Mouse (Mus musculus): ENCODE measurements around the gene Cyp1b1.

Cyp1b1 gene

DNA sequence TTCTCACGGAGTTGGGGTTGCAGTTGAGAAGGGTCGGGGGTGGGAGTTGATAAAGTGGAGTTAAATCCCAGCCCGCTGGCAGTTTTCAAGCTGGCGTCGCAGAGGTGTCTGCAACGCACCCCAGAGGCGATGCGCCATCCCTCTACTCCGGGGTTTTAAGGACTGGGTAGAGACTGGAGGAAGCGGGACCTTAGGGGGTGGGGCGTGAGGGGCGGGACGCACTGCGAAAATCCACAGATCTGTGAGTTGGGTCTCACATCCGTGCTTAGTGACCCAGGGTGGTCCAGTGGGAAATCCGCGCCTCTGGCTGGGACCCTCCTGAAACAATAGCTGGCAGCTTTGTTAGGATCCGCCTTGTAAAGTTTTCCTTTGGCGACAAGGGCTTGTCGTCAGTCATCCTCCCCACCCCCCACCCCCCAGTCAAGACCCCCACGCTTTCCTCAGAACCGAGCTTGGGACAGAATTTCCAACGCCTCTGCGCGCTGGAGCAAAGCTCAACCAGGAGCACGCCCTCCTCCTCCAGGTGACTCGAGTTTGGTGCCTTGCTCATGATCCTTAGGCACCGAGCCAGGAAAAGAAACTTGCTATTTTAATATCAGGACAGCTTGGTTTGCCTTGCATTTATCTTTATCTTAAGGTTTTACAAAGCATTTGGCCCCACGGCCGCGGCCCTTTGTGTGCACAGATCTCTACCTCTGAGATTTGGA lies at the start of gene Cyp1b1:
Cyp1b1 (minus strand) TSS at position 131 of the 707 bp plus-strand sequence.
- DNase-seq, result no peak

DNA sequence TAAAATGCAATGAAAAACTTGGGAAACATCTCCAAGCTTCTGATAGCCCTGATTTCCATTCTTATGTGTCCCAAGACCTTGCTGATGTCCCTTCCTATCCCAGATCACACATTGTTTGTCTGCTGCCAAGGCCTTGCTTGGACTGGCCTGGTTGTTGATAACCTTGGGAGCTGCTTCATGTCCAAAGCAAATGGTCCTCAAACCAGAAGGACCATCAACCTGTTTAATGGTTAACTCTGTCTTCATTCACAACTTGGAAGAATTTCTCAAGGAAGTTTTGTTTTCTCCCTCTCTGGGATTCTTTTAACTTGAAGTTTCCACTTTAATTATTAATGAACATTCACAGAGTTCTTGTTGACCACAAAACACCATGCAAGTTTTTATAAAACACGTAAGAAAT lies 47.0 kb upstream of the Cyp1b1 start:
- DNase-seq, result no peak

GRCm38 (mm10) chr17:79753831-79754230 lies 39.0 kb upstream of the Cyp1b1 start:
- DNase-seq, result no peak

DNA sequence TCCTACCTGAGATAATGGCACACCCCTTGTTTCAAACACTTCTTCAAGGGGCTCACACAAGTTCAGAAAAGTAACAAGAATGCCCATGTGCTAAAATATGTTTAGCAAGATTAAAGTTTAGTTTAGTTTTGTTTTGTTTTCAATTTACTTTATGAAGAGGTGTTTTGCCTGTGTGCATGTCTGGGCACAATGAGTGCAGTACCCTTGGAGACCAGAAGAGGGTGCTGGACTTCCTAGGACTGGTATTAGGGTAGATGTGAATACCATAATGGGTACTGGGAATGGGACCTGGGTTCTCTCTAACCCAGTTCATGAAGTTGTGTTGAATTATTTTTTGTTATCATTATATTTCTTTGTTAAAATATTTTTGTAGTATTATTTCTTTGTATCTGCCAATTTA lies 38.0 kb upstream of the Cyp1b1 start:
- DNase-seq, result peak; percentile 25

GRCm38 (mm10) chr17:79751661-79752191 lies 36.9 kb upstream of the Cyp1b1 start:
- no peak for DNase-seq

DNA sequence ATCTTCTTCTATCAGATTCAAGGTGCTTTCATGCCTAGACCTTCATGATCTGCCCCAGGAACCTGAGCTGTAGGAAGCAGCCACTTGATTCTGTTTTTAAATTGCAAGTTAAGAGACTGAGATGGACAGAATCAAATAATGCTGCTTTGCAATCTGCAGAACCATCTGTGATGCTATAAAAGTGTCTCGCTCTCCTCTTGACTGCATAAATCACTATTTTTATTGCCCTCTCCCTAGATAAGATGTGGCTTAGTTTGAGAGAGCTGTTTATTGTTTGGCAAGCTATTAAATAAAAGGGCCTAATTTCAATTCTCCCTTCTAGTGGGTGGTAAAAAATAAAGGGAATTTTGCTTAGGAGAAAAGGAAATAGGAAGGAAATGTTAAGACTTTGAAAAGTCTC lies 34.8 kb upstream of the Cyp1b1 start:
- no peak for DNase-seq

DNA sequence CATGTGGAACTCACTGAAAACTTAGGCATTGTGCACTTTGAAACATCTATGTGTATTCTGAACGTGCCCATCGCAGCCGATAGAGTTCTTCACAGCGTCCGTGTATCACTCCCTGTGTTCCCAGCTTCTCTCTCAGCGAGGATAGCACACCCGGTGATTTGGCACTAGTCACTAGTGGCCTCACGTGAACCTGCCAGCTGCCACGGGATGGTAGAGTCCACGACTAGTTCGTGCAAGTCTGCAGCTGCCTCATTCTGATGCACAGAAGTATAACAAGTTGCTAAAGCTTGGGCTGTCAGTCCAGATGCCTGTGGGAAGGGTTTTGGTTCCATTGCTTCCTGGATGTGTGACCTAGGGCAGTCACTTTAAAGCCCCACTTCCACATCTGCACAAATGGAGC lies 32.1 kb upstream of the Cyp1b1 start:
- DNase-seq, result no peak

GRCm38 (mm10) chr17:79746146-79746591 lies 31.3 kb upstream of the Cyp1b1 start:
- no peak for DNase-seq

DNA sequence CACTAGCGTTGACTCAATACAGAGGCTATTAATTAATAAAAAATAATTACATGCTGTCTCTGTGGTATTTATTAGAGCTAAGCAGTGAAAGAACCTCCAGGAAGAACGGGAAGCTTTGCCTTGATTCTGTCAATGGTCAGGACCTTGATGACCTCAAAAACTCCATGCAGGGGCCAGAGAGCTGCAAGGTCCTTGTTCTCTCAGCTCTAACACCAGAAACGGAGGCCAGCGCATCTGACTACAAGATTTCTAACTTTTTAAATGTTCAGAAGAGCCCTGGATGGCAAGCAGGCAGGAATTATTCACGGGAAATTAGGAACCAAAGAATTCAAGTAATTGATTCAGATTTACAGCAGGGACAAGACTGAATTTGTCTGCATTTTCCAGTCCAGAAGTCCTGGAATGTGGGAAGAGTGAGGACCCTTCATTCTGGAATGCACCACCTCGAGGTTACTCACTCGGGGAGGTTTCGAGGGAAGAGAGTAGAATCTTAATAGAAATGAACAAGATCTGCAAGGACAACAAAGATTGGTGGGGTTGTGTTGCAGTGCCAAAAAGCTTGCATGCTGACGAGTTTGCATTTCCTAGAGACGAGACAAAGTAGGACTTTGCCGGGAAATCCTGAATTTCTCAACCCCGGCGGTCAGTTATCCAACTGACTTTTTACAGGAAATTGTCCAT lies 30.3 kb upstream of the Cyp1b1 start:
- DNase-seq, result no peak

GRCm38 (mm10) chr17:79743507-79743906 lies 28.6 kb upstream of the Cyp1b1 start:
- no peak for DNase-seq

DNA sequence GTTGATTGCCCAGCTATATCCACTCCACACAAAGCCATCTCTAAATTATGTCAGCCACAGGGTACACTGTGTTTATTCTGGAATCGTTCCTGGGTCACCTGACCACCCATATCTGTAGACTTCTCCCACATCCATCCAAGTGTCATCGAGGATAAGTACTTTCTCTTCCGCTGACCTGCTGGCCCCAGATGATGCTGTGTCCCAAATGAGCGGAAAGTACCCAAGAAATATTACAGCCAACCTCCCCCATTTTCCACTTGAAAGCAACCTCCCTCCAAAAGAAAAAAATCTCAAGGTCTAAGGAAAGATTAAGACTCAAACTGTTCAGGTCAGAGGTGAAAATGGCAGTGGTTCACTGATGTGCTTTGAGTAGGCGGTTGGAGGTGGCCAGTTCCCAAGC lies 27.8 kb upstream of the Cyp1b1 start:
- DNase-seq, result no peak

- DNase-seq, result no peak
Observed at GRCm38 (mm10) chr17:79738847-79739498, 24.1 kb upstream of the Cyp1b1 start.

GRCm38 (mm10) chr17:79737598-79737997 lies 22.7 kb upstream of the Cyp1b1 start:
- no peak for DNase-seq

DNA sequence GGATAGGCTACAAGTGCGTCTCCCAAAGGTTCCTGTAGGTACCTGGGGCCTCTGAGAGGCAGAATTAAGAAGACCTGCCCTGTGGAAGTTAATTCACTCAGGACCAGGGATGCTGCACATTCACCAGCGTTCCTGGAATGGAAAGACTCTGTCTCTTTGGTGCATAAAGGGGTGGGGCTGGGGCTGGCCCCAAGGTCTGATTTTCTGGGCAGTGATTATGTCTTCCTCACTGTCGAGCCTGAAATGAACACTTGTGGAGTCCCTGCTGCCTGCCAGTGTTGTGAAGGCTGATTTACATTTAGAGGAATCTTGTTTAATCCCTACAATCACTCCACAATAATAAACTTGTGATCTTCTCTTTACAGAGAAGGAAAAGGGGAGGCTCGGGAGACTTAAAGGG lies 18.2 kb upstream of the Cyp1b1 start:
- no peak for DNase-seq

DNA sequence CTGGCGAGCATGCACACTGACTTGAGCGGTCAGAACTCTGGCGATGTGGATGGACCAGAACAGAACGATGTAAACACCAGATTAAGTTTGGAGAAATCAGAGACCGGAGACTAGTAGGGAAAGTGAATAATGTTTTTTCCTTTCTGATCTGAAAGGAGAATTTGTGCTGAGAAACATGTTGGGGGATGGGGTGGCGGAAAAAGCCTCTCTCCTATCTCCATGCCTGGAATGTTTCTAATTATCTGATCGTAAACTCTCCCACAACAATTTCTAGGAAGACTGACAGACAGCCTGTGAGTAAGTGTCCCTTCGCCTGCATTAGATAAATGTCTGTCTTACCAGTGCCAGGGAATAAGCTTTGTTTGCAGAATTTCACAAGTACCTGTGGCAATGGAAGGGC lies 16.1 kb upstream of the Cyp1b1 start:
- no peak for DNase-seq

GRCm38 (mm10) chr17:79728585-79729503 lies 14.0 kb upstream of the Cyp1b1 start:
- DNase-seq, result no peak

- DNase-seq, result no peak
Observed at GRCm38 (mm10) chr17:79728053-79728584, 13.3 kb upstream of the Cyp1b1 start.

GRCm38 (mm10) chr17:79726613-79727012 lies 11.8 kb upstream of the Cyp1b1 start:
- DNase-seq, result no peak

- no peak for DNase-seq
Observed at GRCm38 (mm10) chr17:79720681-79721080, 5.8 kb upstream of the Cyp1b1 start.

- peak; percentile 75 for DNase-seq
Observed at GRCm38 (mm10) chr17:79715649-79716143, 835 bp upstream of the Cyp1b1 start.

DNA sequence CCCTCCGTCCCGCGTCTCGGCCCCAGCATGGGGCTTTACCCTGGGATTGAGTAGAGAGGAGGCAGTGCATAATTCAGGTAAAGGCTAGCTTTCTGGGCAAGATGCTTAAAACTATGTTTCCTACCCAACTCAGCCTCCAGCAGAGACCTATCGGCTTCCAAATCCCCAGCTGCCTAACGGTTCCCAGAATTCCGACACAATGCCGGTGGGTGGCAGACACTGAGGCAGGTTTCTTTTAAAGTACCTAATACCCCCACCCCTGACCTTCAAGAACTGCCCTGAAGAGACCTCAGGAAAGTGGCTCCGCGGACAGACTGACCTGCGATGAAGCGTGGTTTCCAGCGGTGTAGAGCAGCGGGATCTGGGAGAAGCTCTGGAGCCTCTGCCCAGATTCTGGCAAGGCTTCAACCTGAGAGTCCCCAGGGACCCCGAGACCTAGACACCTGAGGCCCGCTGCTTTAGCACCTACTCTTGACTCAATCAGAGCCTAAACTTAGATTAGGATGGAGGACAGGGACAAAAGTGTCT lies 429 bp downstream of the Cyp1b1 start:
- DNase-seq, result no peak
